Mouse (Mus musculus): ENCODE data around the gene Rhbdd1. TPM values are rescaled to one million over a fixed set of nuclear protein-coding genes. Genes with fewer than 3 reads are reported as not detected.

Gene Rhbdd1
- polyA plus RNA-seq, 1 experiment: 13.7 TPM

GRCm38 (mm10) chr1:82482371-82482770 lies 166.1 kb downstream of the Rhbdd1 start:
- DNase-seq (ENCODE audit: low read depth): peak; percentile 78

- DNase-seq (ENCODE audit: low read depth): no peak
Observed at GRCm38 (mm10) chr1:82486371-82486770, 170.1 kb downstream of the Rhbdd1 start.

GRCm38 (mm10) chr1:82491954-82492353 lies 175.7 kb downstream of the Rhbdd1 start:
- no peak for DNase-seq (ENCODE audit: low read depth)

Other genes with a start within 250 kb of the Rhbdd1 start
- 0.05 and 0.23 TPM in 2 replicates for gene Gm9747, start 83.3 kb upstream of the Rhbdd1 start, polyA plus RNA-seq (2012; rRNA removed)
- 9.7 and 11.1 TPM in 2 replicates for gene Irs1, start 25.0 kb upstream of the Rhbdd1 start, polyA plus RNA-seq (2012; rRNA removed)